Mouse (Mus musculus): ENCODE data around the gene Olfr221. TPM values are rescaled to one million over a fixed set of nuclear protein-coding genes. Genes with fewer than 3 reads are reported as not detected.

The Olfr221 gene
- polyA plus RNA-seq, 2 experiments = not detected

- peaks cover 96% of the 10 kb centered on the region for H3K36me3 ChIP-seq (ENCODE audit: control insufficient read depth, insufficient read depth, low read length)
- no peaks in the 10 kb centered on the region for H3K4me1 ChIP-seq (ENCODE audit: control insufficient read depth, insufficient read depth, low read length)
- WGBS = 94% methylated on average over 4 of the region's 4 CpGs
- DNase-seq (ENCODE audit: low spot score) (no peak), ATAC-seq (ENCODE audit: low FRiP score, low read depth) (no peak)
- H3K4me3 ChIP-seq (replicated peaks; ENCODE audit: low read length) = no peak overlapping the region
- H3K4me2 ChIP-seq (replicated peaks; ENCODE audit: low read depth, low read length, severe bottlenecking) = no peak overlapping the region
- TF ChIP-seq POLR2A (IDR thresholded peaks at IDR 0.05; ENCODE audit: borderline replicate concordance, extremely low read depth, insufficient read depth, insufficient read length) = no peak
- H3K27me3 ChIP-seq (ENCODE audit: control insufficient read depth, insufficient read depth, low read length) = no peaks in the 10 kb centered on the region
- no peak overlapping the region for H3K27ac ChIP-seq (replicated peaks; ENCODE audit: low read depth, low read length)
- no peaks in the 10 kb centered on the region for H3K9me3 ChIP-seq (ENCODE audit: control insufficient read depth, low read length)
- no peak overlapping the region for H3K9ac ChIP-seq (ENCODE audit: low read depth, low read length, severe bottlenecking)
Measured at GRCm38 (mm10) chr14:51994453-51994852, 47.8 kb downstream of the Olfr221 start.

DNA sequence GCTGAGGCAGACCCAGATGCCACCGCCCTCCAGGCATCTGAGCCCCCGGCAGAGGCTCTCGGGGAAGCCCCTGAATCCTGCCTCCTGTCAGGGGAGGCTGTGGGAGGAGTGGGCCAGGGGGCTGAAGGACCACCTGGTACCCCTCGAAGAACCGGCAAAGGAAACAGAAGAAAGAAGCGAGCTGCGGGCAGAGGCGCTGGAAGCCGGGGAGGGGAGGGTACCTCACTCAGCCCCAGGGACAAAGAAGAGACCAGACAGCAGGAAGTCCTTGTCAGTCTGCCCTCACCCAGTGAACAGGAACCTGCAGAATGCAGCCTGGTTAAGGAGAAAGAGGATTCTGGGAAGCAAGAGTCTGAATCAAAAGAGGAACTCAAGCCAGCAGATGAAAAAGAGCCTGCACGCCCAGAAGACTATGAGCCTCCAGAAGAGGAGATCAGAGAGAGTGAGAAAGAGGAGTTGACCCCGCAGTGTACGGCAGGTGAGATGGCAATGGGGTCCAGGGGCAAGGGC is 52.7 kb downstream of the Olfr221 start:
- Histone ChIP-seq H3K4me2 (replicated peaks; ENCODE audit: low read depth, low read length, severe bottlenecking) (no peak overlapping the region), H3K27me3 (ENCODE audit: control insufficient read depth, insufficient read depth, low read length) (no peaks in the 10 kb centered on the region), H3K9ac (ENCODE audit: low read depth, low read length, severe bottlenecking) (0 out of 2 replicates have a peak overlapping the region, but pooled peaks have one; percentile 28), H3K27ac (replicated peaks; ENCODE audit: low read depth, low read length) (no peak overlapping the region), H3K9me3 (ENCODE audit: control insufficient read depth, low read length) (no peaks in the 10 kb centered on the region), H3K4me3 (replicated peaks; ENCODE audit: low read length) (no peak overlapping the region), H3K36me3 (ENCODE audit: control insufficient read depth, insufficient read depth, low read length) (peaks cover 77% of the 10 kb centered on the region), H3K4me1 (ENCODE audit: control insufficient read depth, insufficient read depth, low read length) (peaks cover 9% of the 10 kb centered on the region)
- TF ChIP-seq POLR2A (IDR thresholded peaks at IDR 0.05; ENCODE audit: borderline replicate concordance, extremely low read depth, insufficient read depth, insufficient read length) = no peak
- DNase-seq (ENCODE audit: low spot score) = no peak
- ATAC-seq (ENCODE audit: low FRiP score, low read depth) = no peak
- 71% methylated on average over 12 of the region's 12 CpGs for WGBS

GRCm38 (mm10) chr14:51988731-51989130 is 53.5 kb downstream of the Olfr221 start:
- TF ChIP-seq POLR2A (IDR thresholded peaks at IDR 0.05; ENCODE audit: borderline replicate concordance, extremely low read depth, insufficient read depth, insufficient read length) = no peak
- H3K9ac ChIP-seq (ENCODE audit: low read depth, low read length, severe bottlenecking) = 0 out of 2 replicates have a peak overlapping the region, but pooled peaks have one; percentile 28
- H3K4me3 ChIP-seq (replicated peaks; ENCODE audit: low read length) = no peak overlapping the region
- H3K9me3 ChIP-seq (ENCODE audit: control insufficient read depth, low read length) = no peaks in the 10 kb centered on the region
- H3K27me3 ChIP-seq (ENCODE audit: control insufficient read depth, insufficient read depth, low read length) = no peaks in the 10 kb centered on the region
- peaks cover 69% of the 10 kb centered on the region for H3K36me3 ChIP-seq (ENCODE audit: control insufficient read depth, insufficient read depth, low read length)
- peaks cover 13% of the 10 kb centered on the region for H3K4me1 ChIP-seq (ENCODE audit: control insufficient read depth, insufficient read depth, low read length)
- DNase-seq (ENCODE audit: low spot score) (no peak), ATAC-seq (ENCODE audit: low FRiP score, low read depth) (no peak)
- no peak overlapping the region for H3K4me2 ChIP-seq (replicated peaks; ENCODE audit: low read depth, low read length, severe bottlenecking)
- WGBS = 79% methylated on average over 12 of the region's 12 CpGs
- no peak overlapping the region for H3K27ac ChIP-seq (replicated peaks; ENCODE audit: low read depth, low read length)

DNA sequence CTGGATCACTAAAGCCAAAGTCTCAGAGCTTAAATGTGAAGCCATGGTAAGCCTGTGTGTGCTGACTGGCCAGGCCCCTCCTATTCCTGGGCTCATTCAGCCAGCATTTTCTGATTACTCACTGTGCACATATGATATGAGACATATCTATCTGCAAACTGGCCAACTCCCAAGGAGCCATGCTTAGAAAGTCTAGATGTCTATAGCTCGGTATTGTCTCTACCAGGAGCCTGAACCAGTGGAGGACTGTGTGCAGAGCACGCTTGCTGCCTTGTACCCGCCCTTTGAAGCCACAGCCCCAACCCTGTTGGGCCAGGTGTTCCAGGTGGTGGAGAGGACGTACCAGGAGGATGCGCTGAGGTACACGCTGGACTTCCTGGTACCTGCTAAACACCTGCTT is 55.1 kb downstream of the Olfr221 start:
- no peak for ATAC-seq (ENCODE audit: low FRiP score, low read depth)
- no peak overlapping the region for H3K9ac ChIP-seq (ENCODE audit: low read depth, low read length, severe bottlenecking)
- 86% methylated on average over 6 of the region's 6 CpGs for WGBS
- H3K9me3 ChIP-seq (ENCODE audit: control insufficient read depth, low read length) = no peaks in the 10 kb centered on the region
- peaks cover 16% of the 10 kb centered on the region for H3K4me1 ChIP-seq (ENCODE audit: control insufficient read depth, insufficient read depth, low read length)
- peaks cover 55% of the 10 kb centered on the region for H3K36me3 ChIP-seq (ENCODE audit: control insufficient read depth, insufficient read depth, low read length)
- H3K27me3 ChIP-seq (ENCODE audit: control insufficient read depth, insufficient read depth, low read length) = no peaks in the 10 kb centered on the region
- no peak overlapping the region for H3K4me3 ChIP-seq (replicated peaks; ENCODE audit: low read length)
- no peak for TF ChIP-seq POLR2A (IDR thresholded peaks at IDR 0.05; ENCODE audit: borderline replicate concordance, extremely low read depth, insufficient read depth, insufficient read length)
- H3K27ac ChIP-seq (replicated peaks; ENCODE audit: low read depth, low read length) = no peak overlapping the region
- no peak overlapping the region for H3K4me2 ChIP-seq (replicated peaks; ENCODE audit: low read depth, low read length, severe bottlenecking)
- DNase-seq (ENCODE audit: low spot score) = no peak

DNA sequence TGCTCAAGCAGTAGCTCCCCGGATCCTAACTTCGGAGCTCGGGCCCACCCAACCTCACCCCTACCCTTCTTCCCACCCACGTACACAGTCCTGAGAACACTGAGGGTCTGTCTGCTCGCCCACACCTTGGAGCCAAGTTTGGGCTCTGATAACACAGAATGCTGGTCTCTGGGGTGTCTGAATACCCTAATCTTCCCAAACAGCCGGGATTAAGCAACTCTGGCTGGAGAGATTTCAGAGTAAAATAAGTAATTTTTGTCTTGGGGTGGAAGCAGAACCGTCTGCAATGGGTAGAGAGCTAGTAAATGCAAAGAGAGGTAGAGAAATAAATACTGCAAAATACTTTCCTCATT is 56.1 kb downstream of the Olfr221 start:
- Histone ChIP-seq H3K4me2 (replicated peaks; ENCODE audit: low read depth, low read length, severe bottlenecking) (peak overlapping the region; percentile 69), H3K4me3 (replicated peaks; ENCODE audit: low read length) (peak overlapping the region; percentile 75), H3K4me1 (ENCODE audit: control insufficient read depth, insufficient read depth, low read length) (peaks cover 16% of the 10 kb centered on the region), H3K36me3 (ENCODE audit: control insufficient read depth, insufficient read depth, low read length) (peaks cover 45% of the 10 kb centered on the region), H3K27me3 (ENCODE audit: control insufficient read depth, insufficient read depth, low read length) (no peaks in the 10 kb centered on the region), H3K9me3 (ENCODE audit: control insufficient read depth, low read length) (no peaks in the 10 kb centered on the region), H3K9ac (ENCODE audit: low read depth, low read length, severe bottlenecking) (peak overlapping the region; percentile 89), H3K27ac (replicated peaks; ENCODE audit: low read depth, low read length) (peak overlapping the region; percentile 96)
- no peak for TF ChIP-seq POLR2A (IDR thresholded peaks at IDR 0.05; ENCODE audit: borderline replicate concordance, extremely low read depth, insufficient read depth, insufficient read length)
- 3% methylated on average over 7 of the region's 7 CpGs for WGBS
- no peak for DNase-seq (ENCODE audit: low spot score)
- ATAC-seq (ENCODE audit: low FRiP score, low read depth) = no peak
